Mouse (Mus musculus) kidney, postnatal 14 days (tissue): ENCODE data around the gene Csnk2a1.
A peak's percentile ranks its signal among the peaks of the same experiment; 100 is the strongest.

Experiments used
- DNase-seq: peaks from one replicate; pipeline ENCODE4 v3.0.0; 2022; ENCODE audit warnings: mixed read lengths

The Csnk2a1 gene

GRCm38 (mm10) chr2:152326654-152327053, 100.0 kb downstream of the Csnk2a1 start:
- DNase-seq = no peak

GRCm38 (mm10) chr2:152327980-152328379, 101.3 kb downstream of the Csnk2a1 start:
- peak; percentile 28 for DNase-seq

GRCm38 (mm10) chr2:152330858-152331423, 104.3 kb downstream of the Csnk2a1 start:
- DNase-seq = no peak
